Mouse (Mus musculus) thymus, postnatal 25 days (tissue): ENCODE data around the gene Grm8.
"Not testable (repeated sequence)": the region's sequence is repeated elsewhere in the genome, so short reads cannot be mapped to it uniquely, and the experiment has no call there.

Source experiments
- DNase-seq: peaks from one replicate; pipeline ENCODE4 v3.0.0; 2022

The Grm8 gene

GRCm38 (mm10) chr6:27819735-27820134, 315.2 kb downstream of the Grm8 start:
- DNase-seq = not testable (repeated sequence)

- DNase-seq = no peak
Observed at GRCm38 (mm10) chr6:27812789-27813188, 322.2 kb downstream of the Grm8 start.

GRCm38 (mm10) chr6:27809996-27810395, 325.0 kb downstream of the Grm8 start:
- no peak for DNase-seq

GRCm38 (mm10) chr6:27806741-27807140, 328.2 kb downstream of the Grm8 start:
- DNase-seq = no peak

- DNase-seq = no peak
Observed at GRCm38 (mm10) chr6:27800881-27801572, 334.0 kb downstream of the Grm8 start.

GRCm38 (mm10) chr6:27798735-27799134, 336.2 kb downstream of the Grm8 start:
- DNase-seq = no peak

GRCm38 (mm10) chr6:27789566-27789965, 345.4 kb downstream of the Grm8 start:
- no peak for DNase-seq

- DNase-seq = no peak
Observed at GRCm38 (mm10) chr6:27789151-27789550, 345.8 kb downstream of the Grm8 start.

- no peak for DNase-seq
Observed at GRCm38 (mm10) chr6:27782251-27782650, 352.7 kb downstream of the Grm8 start.

- DNase-seq = no peak
Observed at GRCm38 (mm10) chr6:27781371-27781770, 353.6 kb downstream of the Grm8 start.

GRCm38 (mm10) chr6:27775646-27776271, 359.2 kb downstream of the Grm8 start:
- DNase-seq = no peak

GRCm38 (mm10) chr6:27762061-27762460, 372.9 kb downstream of the Grm8 start:
- DNase-seq = no peak

- DNase-seq = no peak
Observed at GRCm38 (mm10) chr6:27753290-27753829, 381.6 kb downstream of the Grm8 start.

- DNase-seq = no peak
Observed at GRCm38 (mm10) chr6:27746493-27746892, 388.5 kb downstream of the Grm8 start.

GRCm38 (mm10) chr6:27745693-27746451, 389.1 kb downstream of the Grm8 start:
- no peak for DNase-seq

GRCm38 (mm10) chr6:27689382-27689781, 445.6 kb downstream of the Grm8 start:
- no peak for DNase-seq

GRCm38 (mm10) chr6:27661747-27662435, 473.1 kb downstream of the Grm8 start:
- DNase-seq = no peak

- DNase-seq = peak; percentile 15
Observed at GRCm38 (mm10) chr6:27657520-27657919, 477.5 kb downstream of the Grm8 start.

GRCm38 (mm10) chr6:27646503-27646902, 488.5 kb downstream of the Grm8 start:
- no peak for DNase-seq

GRCm38 (mm10) chr6:27645054-27645453, 489.9 kb downstream of the Grm8 start:
- DNase-seq = no peak

GRCm38 (mm10) chr6:27635898-27636297, 499.1 kb downstream of the Grm8 start:
- DNase-seq = no peak

- no peak for DNase-seq
Observed at GRCm38 (mm10) chr6:27617472-27617871, 517.5 kb downstream of the Grm8 start.

GRCm38 (mm10) chr6:27580485-27580884, 554.5 kb downstream of the Grm8 start:
- DNase-seq = no peak
